Mouse (Mus musculus) heart, postnatal 0 days (tissue): ENCODE data around the gene Comtd1.

Source experiments
- CTCF ChIP-seq: IDR thresholded peaks from 2 replicates; pipeline ENCODE4 v1.5.1; 2016; ENCODE audit warnings: antibody characterized with exemption, control low read depth, low read depth
- EP300 ChIP-seq: IDR thresholded peaks from 2 replicates; pipeline ENCODE4 v1.6.1; 2016; ENCODE audit warnings: antibody characterized with exemption, low read depth

- TF ChIP-seq CTCF (no peak), EP300 (no peak)
Observed at GRCm38 (mm10) chr14:21843263-21843662, 5.5 kb downstream of the Comtd1 start.
